Mouse (Mus musculus): ENCODE data around the gene Yif1a. TPM values are rescaled to one million over a fixed set of nuclear protein-coding genes. Genes with fewer than 3 reads are reported as not detected.

Yif1a gene
- total RNA-seq, 2 experiments from 2014 or later: 70.4 to 70.8 TPM

- peak; percentile 43 to 51 for DNase-seq
- intact Hi-C loops (cut with DNase I): no loop called here
These were observed 29.3 kb upstream of the Yif1a start for GRCm38 (mm10) chr19:5058801-5059771.

- DNase-seq: peak; percentile 59 to 68
- intact Hi-C loops (cut with DNase I): no loop called here
These were observed 27.7 kb upstream of the Yif1a start for GRCm38 (mm10) chr19:5060365-5061330.

GRCm38 (mm10) chr19:5062041-5062440, 26.3 kb upstream of the Yif1a start:
- DNase-seq: no peak
- intact Hi-C loops (cut with DNase I): no loop called here

GRCm38 (mm10) chr19:5062446-5062845, 25.9 kb upstream of the Yif1a start:
- intact Hi-C loops (cut with DNase I): no loop called here
- DNase-seq: peak; percentile 56 to 58

- peak; percentile 40 to 55 for DNase-seq
- intact Hi-C loops (cut with DNase I): no loop called here
These were observed 23.2 kb upstream of the Yif1a start for GRCm38 (mm10) chr19:5065104-5065503.

- intact Hi-C loops (cut with DNase I): no loop called here
- DNase-seq: no peak
These were observed 21.1 kb upstream of the Yif1a start for GRCm38 (mm10) chr19:5067040-5067799.

GRCm38 (mm10) chr19:5067867-5068569, 20.3 kb upstream of the Yif1a start, which contains the start of gene Cd248:
Cd248 (plus strand) TSS chr19:5068078.
- intact Hi-C loops (cut with DNase I): no loop called here

GRCm38 (mm10) chr19:5068570-5069234, 19.6 kb upstream of the Yif1a start:
- intact Hi-C loops (cut with DNase I): no loop called here
- DNase-seq: peak in 1 of 2 experiments; percentile 40

More at GRCm38 (mm10) chr19:5067867-5068569, 20.3 kb upstream of the Yif1a start, which contains the start of gene Cd248:
- DNase-seq: peak; percentile 85 to 87

- DNase-seq: no peak
- intact Hi-C loops (cut with DNase I): no loop called here
These were observed 18.9 kb upstream of the Yif1a start for GRCm38 (mm10) chr19:5069486-5069885.

GRCm38 (mm10) chr19:5069978-5070377, 18.4 kb upstream of the Yif1a start:
- no peak for DNase-seq
- intact Hi-C loops (cut with DNase I): loop anchor here (5.0 kb wide), 1 partner anchor 53 kb away; no protein-coding TSS in a partner anchor

GRCm38 (mm10) chr19:5071077-5071476, 17.3 kb upstream of the Yif1a start:
- no peak for DNase-seq
- intact Hi-C loops (cut with DNase I): loop anchor here (5.0 kb wide), 1 partner anchor 54 kb away; no protein-coding TSS in a partner anchor

GRCm38 (mm10) chr19:5071545-5072369, 16.6 kb upstream of the Yif1a start:
- intact Hi-C loops (cut with DNase I): loop anchor here (5.0 kb wide), 1 partner anchor 54 kb away; no protein-coding TSS in a partner anchor
- peak; percentile 76 to 78 for DNase-seq

GRCm38 (mm10) chr19:5072389-5073019, 15.8 kb upstream of the Yif1a start:
- intact Hi-C loops (cut with DNase I): loop anchor here (1.0 to 5.0 kb wide), 2 partner anchors 16 to 55 kb away; no protein-coding TSS in a partner anchor
- DNase-seq: peak in 1 of 2 experiments; percentile 41

GRCm38 (mm10) chr19:5073028-5073427, 15.3 kb upstream of the Yif1a start:
- peak; percentile 70 to 76 for DNase-seq
- intact Hi-C loops (cut with DNase I): loop anchor here (1.0 to 5.0 kb wide), 2 partner anchors 17 to 56 kb away; no protein-coding TSS in a partner anchor

- DNase-seq: no peak
These were observed 14.8 kb upstream of the Yif1a start for GRCm38 (mm10) chr19:5073518-5073917.

GRCm38 (mm10) chr19:5079279-5079678, 9.1 kb upstream of the Yif1a start:
- intact Hi-C loops (cut with DNase I): no loop called here

More at GRCm38 (mm10) chr19:5073518-5073917, 14.8 kb upstream of the Yif1a start:
- intact Hi-C loops (cut with DNase I): loop anchor here (1.0 to 5.0 kb wide), 2 partner anchors 17 to 56 kb away; no protein-coding TSS in a partner anchor

GRCm38 (mm10) chr19:5082005-5082404, 6.3 kb upstream of the Yif1a start:
- DNase-seq: no peak
- intact Hi-C loops (cut with DNase I): no loop called here

More at GRCm38 (mm10) chr19:5079279-5079678, 9.1 kb upstream of the Yif1a start:
- DNase-seq: no peak

Data from heart, postnatal 14 days (tissue).